Mouse (Mus musculus): ENCODE results near the gene Prkd1. TPM values are rescaled to one million over a fixed set of nuclear protein-coding genes. Genes with fewer than 3 reads are reported as not detected.
A peak's percentile ranks its signal among the peaks of the same experiment; 100 is the strongest.

The Prkd1 gene
- polyA plus RNA-seq, 1 experiment from 2014 or later: 4.2 TPM

DNA sequence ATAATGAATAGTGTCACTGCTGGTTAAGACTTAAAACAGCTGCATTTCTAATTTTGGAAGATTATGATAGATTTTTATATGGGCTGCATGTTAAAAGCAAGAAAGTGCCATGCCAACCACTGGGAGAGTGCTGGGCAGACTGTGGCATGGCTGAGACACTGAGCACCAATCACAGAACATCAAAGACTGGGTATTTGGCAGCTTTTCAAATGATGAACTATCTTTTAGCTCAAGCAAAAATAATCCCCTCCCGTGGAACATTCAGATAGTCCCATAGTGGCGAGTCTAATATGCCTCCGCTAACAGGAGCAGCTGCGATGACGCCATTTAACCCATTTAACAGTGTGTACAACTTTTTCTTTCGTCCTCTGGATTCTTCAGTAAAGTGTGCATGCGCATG lies 169.1 kb downstream of the Prkd1 start:
- no peak overlapping the region for H3K27ac ChIP-seq
- no peaks in the 10 kb centered on the region for H3K36me3 ChIP-seq
- 93% methylated on average over 7 of the region's 7 CpGs for WGBS
- H3K4me3 ChIP-seq: no peak overlapping the region
- no peak for DNase-seq (ENCODE audit: low spot score)
- no peaks in the 10 kb centered on the region for H3K4me1 ChIP-seq (replicated peaks)
- H3K9me3 ChIP-seq: no peaks in the 10 kb centered on the region
- no peaks in the 10 kb centered on the region for H3K27me3 ChIP-seq (ENCODE audit: insufficient read depth, poor library complexity, severe bottlenecking)

DNA sequence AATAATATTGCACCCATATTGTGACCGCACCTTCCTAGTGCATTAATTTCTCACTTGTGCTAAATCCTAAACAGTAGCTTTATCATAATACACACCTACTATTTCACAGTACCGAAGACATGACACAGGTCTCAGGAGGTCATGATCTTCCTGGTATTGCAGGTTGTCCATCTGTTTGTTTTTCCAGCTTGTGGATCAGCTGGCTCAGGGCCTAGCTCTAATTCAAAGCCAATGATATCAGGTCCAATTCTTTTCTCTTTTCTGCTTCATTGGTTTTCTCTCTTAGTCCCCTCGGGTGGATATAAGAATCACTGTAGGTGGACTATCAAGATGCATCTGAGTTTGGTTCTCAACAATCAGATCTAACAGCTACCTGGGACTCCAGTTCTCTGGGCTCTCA lies 191.7 kb downstream of the Prkd1 start:
- 86% methylated on average over 3 of the region's 3 CpGs for WGBS
- H3K9me3 ChIP-seq: no peaks in the 10 kb centered on the region
- DNase-seq (ENCODE audit: low spot score): no peak
- H3K4me3 ChIP-seq: no peak overlapping the region
- no peaks in the 10 kb centered on the region for H3K4me1 ChIP-seq (replicated peaks)
- no peaks in the 10 kb centered on the region for H3K27me3 ChIP-seq (ENCODE audit: insufficient read depth, poor library complexity, severe bottlenecking)
- no peak overlapping the region for H3K27ac ChIP-seq
- H3K36me3 ChIP-seq: no peaks in the 10 kb centered on the region

GRCm38 (mm10) chr12:50451761-50452160 lies 197.1 kb downstream of the Prkd1 start:
- H3K36me3 ChIP-seq: no peaks in the 10 kb centered on the region
- H3K4me1 ChIP-seq (replicated peaks): no peaks in the 10 kb centered on the region
- 94% methylated on average over 3 of the region's 3 CpGs for WGBS
- no peak for DNase-seq (ENCODE audit: low spot score)
- no peaks in the 10 kb centered on the region for H3K9me3 ChIP-seq
- no peak overlapping the region for H3K4me3 ChIP-seq
- H3K27me3 ChIP-seq (ENCODE audit: insufficient read depth, poor library complexity, severe bottlenecking): no peaks in the 10 kb centered on the region
- no peak overlapping the region for H3K27ac ChIP-seq

GRCm38 (mm10) chr12:50436660-50437059 lies 212.2 kb downstream of the Prkd1 start:
- 84% methylated on average over 6 of the region's 6 CpGs for WGBS
- DNase-seq (ENCODE audit: low spot score): no peak
- Histone ChIP-seq H3K27ac (no peak overlapping the region), H3K9me3 (no peaks in the 10 kb centered on the region), H3K27me3 (ENCODE audit: insufficient read depth, poor library complexity, severe bottlenecking) (no peaks in the 10 kb centered on the region), H3K36me3 (no peaks in the 10 kb centered on the region), H3K4me3 (no peak overlapping the region), H3K4me1 (replicated peaks) (no peaks in the 10 kb centered on the region)

DNA sequence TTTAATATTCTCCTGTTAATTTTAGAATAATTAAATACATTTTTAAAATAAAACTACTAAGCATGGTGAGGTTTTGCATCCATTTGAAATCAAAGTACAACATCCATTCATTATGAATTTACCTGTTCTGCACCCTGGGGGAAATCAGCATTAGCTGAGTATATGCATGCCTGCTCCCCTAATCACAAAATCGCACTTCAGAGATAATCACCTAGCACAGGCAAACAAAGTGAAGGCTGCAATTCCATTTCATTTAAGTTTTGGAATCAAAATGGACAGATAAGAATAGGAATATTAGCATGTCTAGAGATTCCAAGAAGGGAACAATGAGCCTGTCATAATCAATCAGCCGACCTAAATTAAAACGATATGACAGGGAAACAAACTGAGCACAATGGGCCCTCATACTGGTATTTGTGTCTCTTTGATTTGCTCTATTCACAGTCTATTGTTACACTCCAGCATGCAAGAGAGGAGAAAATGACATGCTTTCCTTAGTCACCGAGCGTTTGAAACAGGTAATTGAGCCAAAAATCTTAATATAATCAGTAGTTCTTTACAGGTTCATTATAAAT lies 218.7 kb downstream of the Prkd1 start:
- H3K4me1 ChIP-seq (replicated peaks): no peaks in the 10 kb centered on the region

GRCm38 (mm10) chr12:50352404-50352803 lies 296.5 kb downstream of the Prkd1 start:
- peaks cover 6% of the 10 kb centered on the region; the same call in 1 of the 2 replicates for H3K4me1 ChIP-seq (replicated peaks)
- no peaks in the 10 kb centered on the region for H3K27me3 ChIP-seq (ENCODE audit: insufficient read depth, poor library complexity, severe bottlenecking)
- no peaks in the 10 kb centered on the region for H3K9me3 ChIP-seq
- no peak overlapping the region for H3K27ac ChIP-seq
- no peaks in the 10 kb centered on the region for H3K36me3 ChIP-seq
- H3K4me3 ChIP-seq: no peak overlapping the region
- peak; percentile 32 for DNase-seq (ENCODE audit: low spot score)
- WGBS: 65% methylated on average over 11 of the region's 11 CpGs

More for the DNA sequence above, 218.7 kb downstream of the Prkd1 start:
- 69% methylated on average over 5 of the region's 5 CpGs for WGBS
- H3K27me3 ChIP-seq (ENCODE audit: insufficient read depth, poor library complexity, severe bottlenecking): no peaks in the 10 kb centered on the region
- no peak overlapping the region for H3K4me3 ChIP-seq
- H3K27ac ChIP-seq: no peak overlapping the region
- no peaks in the 10 kb centered on the region for H3K36me3 ChIP-seq
- DNase-seq (ENCODE audit: low spot score): no peak
- H3K9me3 ChIP-seq: no peaks in the 10 kb centered on the region

GRCm38 (mm10) chr12:50333182-50333581 lies 315.7 kb downstream of the Prkd1 start:
- no peak overlapping the region for H3K27ac ChIP-seq
- H3K36me3 ChIP-seq: no peaks in the 10 kb centered on the region
- no peaks in the 10 kb centered on the region for H3K27me3 ChIP-seq (ENCODE audit: insufficient read depth, poor library complexity, severe bottlenecking)
- 33% methylated on average over 4 of the region's 4 CpGs for WGBS
- DNase-seq (ENCODE audit: low spot score): no peak
- H3K4me1 ChIP-seq (replicated peaks): peaks cover 3% of the 10 kb centered on the region
- no peak overlapping the region for H3K4me3 ChIP-seq
- no peaks in the 10 kb centered on the region for H3K9me3 ChIP-seq

GRCm38 (mm10) chr12:50314634-50315033 lies 334.3 kb downstream of the Prkd1 start:
- Histone ChIP-seq H3K9me3 (no peaks in the 10 kb centered on the region), H3K4me3 (no peak overlapping the region), H3K27ac (no peak overlapping the region), H3K4me1 (replicated peaks) (no peaks in the 10 kb centered on the region), H3K36me3 (no peaks in the 10 kb centered on the region), H3K27me3 (ENCODE audit: insufficient read depth, poor library complexity, severe bottlenecking) (no peaks in the 10 kb centered on the region)
- no peak for DNase-seq (ENCODE audit: low spot score)

DNA sequence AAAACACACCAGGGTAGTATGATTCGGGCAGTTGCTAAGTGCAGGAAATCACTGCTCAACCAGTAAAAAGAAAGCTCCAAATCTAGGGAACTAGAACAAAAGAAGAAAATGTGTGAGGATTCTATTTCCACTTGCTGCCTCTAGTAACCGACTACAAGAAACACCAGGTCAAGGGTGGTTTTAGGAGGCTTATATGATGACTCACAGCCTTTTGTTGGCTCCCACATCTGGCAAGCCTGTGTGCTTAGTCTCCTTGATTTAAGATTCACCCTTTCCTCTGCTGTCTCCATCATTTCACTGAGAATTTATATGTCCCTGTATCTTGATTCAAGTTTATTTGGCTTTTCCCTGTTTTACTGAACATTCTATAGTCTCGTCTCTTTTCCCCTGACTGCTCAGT lies 339.6 kb downstream of the Prkd1 start:
- H3K36me3 ChIP-seq: no peaks in the 10 kb centered on the region
- no peak for DNase-seq (ENCODE audit: low spot score)
- no peaks in the 10 kb centered on the region for H3K27me3 ChIP-seq (ENCODE audit: insufficient read depth, poor library complexity, severe bottlenecking)
- H3K4me3 ChIP-seq: no peak overlapping the region
- WGBS: 80% methylated on average over 3 of the region's 3 CpGs
- H3K27ac ChIP-seq: no peak overlapping the region
- no peaks in the 10 kb centered on the region for H3K9me3 ChIP-seq
- H3K4me1 ChIP-seq (replicated peaks): no peaks in the 10 kb centered on the region

GRCm38 (mm10) chr12:50301334-50301733 lies 347.6 kb downstream of the Prkd1 start:
- H3K4me1 ChIP-seq (replicated peaks): no peaks in the 10 kb centered on the region
- peaks cover 25% of the 10 kb centered on the region for H3K27me3 ChIP-seq (ENCODE audit: insufficient read depth, poor library complexity, severe bottlenecking)
- H3K4me3 ChIP-seq: no peak overlapping the region
- H3K27ac ChIP-seq: no peak overlapping the region
- no peaks in the 10 kb centered on the region for H3K9me3 ChIP-seq
- no peaks in the 10 kb centered on the region for H3K36me3 ChIP-seq
- 47% methylated on average over 1 of the region's 1 CpGs for WGBS
- DNase-seq (ENCODE audit: low spot score): peak; percentile 4

GRCm38 (mm10) chr12:50296067-50296466 lies 352.8 kb downstream of the Prkd1 start:
- Histone ChIP-seq H3K36me3 (no peaks in the 10 kb centered on the region), H3K9me3 (no peaks in the 10 kb centered on the region), H3K4me3 (no peak overlapping the region), H3K4me1 (replicated peaks) (peaks cover 9% of the 10 kb centered on the region; the same call in 1 of the 2 replicates), H3K27me3 (ENCODE audit: insufficient read depth, poor library complexity, severe bottlenecking) (peaks cover 25% of the 10 kb centered on the region), H3K27ac (no peak overlapping the region)
- DNase-seq (ENCODE audit: low spot score): no peak
- WGBS: 53% methylated on average over 2 of the region's 2 CpGs

DNA sequence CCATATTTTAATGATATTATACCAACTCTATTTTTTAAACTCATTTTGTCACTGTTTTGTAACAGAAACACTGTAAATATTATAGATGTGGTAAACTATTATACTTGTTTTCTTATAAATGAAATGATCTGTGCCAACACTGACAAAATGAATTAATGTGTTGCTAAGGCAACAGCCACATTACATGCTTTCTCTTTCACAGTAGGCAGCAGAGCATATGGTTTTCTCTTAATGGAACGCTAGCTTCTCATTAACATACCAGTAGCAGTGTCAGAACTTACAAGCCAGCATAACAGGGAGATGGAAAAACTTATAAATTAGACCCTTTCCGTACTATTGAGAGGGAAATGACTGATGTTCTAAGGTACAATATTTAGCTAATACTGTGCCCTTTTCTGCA lies 353.3 kb downstream of the Prkd1 start:
- WGBS: 46% methylated on average over 2 of the region's 2 CpGs
- no peak for DNase-seq (ENCODE audit: low spot score)
- no peaks in the 10 kb centered on the region for H3K9me3 ChIP-seq
- H3K4me1 ChIP-seq (replicated peaks): peaks cover 9% of the 10 kb centered on the region; the same call in 1 of the 2 replicates
- H3K36me3 ChIP-seq: no peaks in the 10 kb centered on the region
- no peak overlapping the region for H3K27ac ChIP-seq
- peaks cover 25% of the 10 kb centered on the region for H3K27me3 ChIP-seq (ENCODE audit: insufficient read depth, poor library complexity, severe bottlenecking)
- no peak overlapping the region for H3K4me3 ChIP-seq

DNA sequence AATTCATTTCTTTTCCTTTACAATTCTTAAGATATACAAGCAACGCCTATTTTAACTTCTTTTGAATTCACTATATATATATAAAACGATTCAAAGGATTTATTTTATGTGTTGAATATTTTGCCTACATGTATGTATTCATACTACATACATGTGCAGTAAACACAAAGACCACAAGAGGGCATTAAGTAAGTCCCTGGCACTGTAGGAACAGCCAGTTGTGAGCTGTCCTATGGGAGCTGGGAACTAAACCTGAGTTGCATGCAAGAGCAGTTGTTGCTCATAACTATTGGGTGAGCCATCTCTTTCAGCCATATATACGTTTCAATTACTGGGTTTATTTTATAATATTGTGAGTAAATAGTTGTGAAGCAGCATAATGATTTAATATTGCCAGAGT lies 356.1 kb downstream of the Prkd1 start:
- H3K4me3 ChIP-seq: no peak overlapping the region
- H3K9me3 ChIP-seq: no peaks in the 10 kb centered on the region
- WGBS: 73% methylated on average over 3 of the region's 3 CpGs
- peaks cover 9% of the 10 kb centered on the region; the same call in 1 of the 2 replicates for H3K4me1 ChIP-seq (replicated peaks)
- DNase-seq (ENCODE audit: low spot score): no peak
- H3K27ac ChIP-seq: no peak overlapping the region
- H3K27me3 ChIP-seq (ENCODE audit: insufficient read depth, poor library complexity, severe bottlenecking): peaks cover 4% of the 10 kb centered on the region; the same call in 1 of the 2 replicates
- no peaks in the 10 kb centered on the region for H3K36me3 ChIP-seq
